Mouse (Mus musculus): ENCODE results near the gene Lrrc4c. TPM values are rescaled to one million over a fixed set of nuclear protein-coding genes. Genes with fewer than 3 reads are reported as not detected.

Lrrc4c gene
- polyA plus RNA-seq, 1 experiment = not detected

DNA sequence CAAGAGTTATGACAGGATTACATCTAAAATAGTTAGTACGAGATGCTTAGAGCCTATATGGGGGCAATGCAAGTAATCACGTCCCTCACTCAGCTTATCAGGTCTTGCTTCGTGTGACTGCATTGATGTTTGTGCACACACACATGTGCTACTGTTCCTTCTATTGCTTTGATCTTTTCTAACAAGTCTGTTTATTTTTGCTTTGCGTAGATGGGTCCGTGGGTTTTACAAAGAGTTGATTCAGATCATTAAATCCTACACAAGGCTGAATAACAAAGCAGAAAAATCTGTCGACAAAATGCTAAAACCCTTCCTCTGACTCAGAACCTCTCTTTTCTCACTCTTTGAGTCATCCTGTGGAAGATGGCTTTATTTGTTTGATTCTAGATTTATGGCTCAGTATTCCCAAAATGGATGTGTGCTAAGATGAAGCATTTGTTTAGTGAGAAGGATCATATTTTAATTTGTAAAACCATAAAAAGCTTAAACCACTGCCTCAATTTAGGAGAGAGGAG is 300.8 kb downstream of the Lrrc4c start:
- no peak overlapping the region for H3K4me3 ChIP-seq (replicated peaks)
- no peaks in the 10 kb centered on the region for H3K36me3 ChIP-seq (replicated peaks; ENCODE audit: low read length)
- no peaks in the 10 kb centered on the region for H3K27me3 ChIP-seq (replicated peaks)
- no peaks in the 10 kb centered on the region for H3K4me1 ChIP-seq
- H3K9me3 ChIP-seq = no peaks in the 10 kb centered on the region
- no peak for TF ChIP-seq FLI1 (IDR thresholded peaks at IDR 0.05; ENCODE audit: low read length)
- TF ChIP-seq GATA1 (IDR thresholded peaks at IDR 0.05; ENCODE audit: borderline replicate concordance, low read length) = no peak

DNA sequence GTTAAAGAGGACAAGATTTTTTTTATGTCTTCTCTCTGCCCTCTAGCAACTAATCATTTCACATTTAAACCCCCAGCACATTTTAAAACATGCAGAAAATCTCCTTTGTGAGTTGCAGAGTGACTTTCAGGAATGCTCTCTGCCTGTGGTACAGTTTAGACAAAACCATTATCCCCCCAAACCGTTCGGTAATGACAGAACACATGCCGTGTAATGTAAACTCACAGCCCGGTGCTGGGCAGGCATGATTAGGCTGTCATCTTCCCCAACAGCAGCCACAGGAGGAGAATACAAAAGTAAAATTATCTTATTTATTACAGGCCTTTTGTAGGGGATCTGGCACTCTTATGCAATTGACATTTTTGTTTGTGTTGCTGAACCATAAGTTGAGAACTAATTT is 349.1 kb downstream of the Lrrc4c start:
- no peak overlapping the region for H3K4me3 ChIP-seq (replicated peaks)
- H3K9me3 ChIP-seq = no peaks in the 10 kb centered on the region
- no peaks in the 10 kb centered on the region for H3K4me1 ChIP-seq
- TF ChIP-seq GATA1 (IDR thresholded peaks at IDR 0.05; ENCODE audit: borderline replicate concordance, low read length) = no peak
- TF ChIP-seq FLI1 (IDR thresholded peaks at IDR 0.05; ENCODE audit: low read length) = no peak
- no peaks in the 10 kb centered on the region for H3K36me3 ChIP-seq (replicated peaks; ENCODE audit: low read length)
- H3K27me3 ChIP-seq (replicated peaks) = no peaks in the 10 kb centered on the region

DNA sequence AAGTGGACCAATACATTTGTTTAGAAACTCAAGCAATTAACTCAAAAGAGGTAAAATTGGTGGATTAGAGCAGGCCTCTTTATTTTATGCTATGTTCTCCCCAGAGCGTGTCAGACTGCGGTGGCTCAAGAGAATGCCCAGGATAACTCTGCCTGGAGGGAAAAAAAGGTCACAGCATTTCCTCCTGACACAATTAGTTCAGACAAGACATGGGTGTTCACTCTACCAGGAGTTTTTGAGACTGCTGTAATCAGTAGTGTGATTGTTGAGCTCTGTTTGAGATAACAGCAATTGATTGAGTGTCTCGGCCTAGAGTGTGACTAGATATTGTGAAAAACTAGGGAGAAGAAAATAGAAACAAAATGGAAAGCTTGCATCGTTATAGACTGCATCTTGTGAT is 363.8 kb downstream of the Lrrc4c start:
- Histone ChIP-seq H3K4me1 (no peaks in the 10 kb centered on the region), H3K36me3 (replicated peaks; ENCODE audit: low read length) (no peaks in the 10 kb centered on the region), H3K4me3 (replicated peaks) (no peak overlapping the region), H3K9me3 (no peaks in the 10 kb centered on the region), H3K27me3 (replicated peaks) (no peaks in the 10 kb centered on the region)
- TF ChIP-seq GATA1 (IDR thresholded peaks at IDR 0.05; ENCODE audit: borderline replicate concordance, low read length) (no peak), FLI1 (IDR thresholded peaks at IDR 0.05; ENCODE audit: low read length) (no peak)

DNA sequence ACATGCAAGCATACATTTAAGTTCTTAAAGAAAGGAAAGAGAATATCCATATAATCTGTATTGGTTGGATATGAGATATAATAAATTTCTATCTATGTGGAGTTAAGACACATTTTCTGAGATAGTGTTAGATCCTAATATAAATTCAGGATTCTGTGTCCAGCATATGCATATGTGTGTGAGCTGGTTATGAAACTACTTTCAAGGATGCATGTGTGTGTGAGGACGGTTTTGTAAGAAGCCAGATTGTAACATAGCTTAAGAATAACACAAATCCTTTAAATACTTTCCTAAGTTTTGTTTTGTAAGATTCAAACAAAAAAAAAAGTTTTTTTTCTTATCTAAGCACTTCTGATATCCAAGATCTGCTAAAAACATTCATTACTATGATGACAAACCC is 367.4 kb downstream of the Lrrc4c start:
- H3K36me3 ChIP-seq (replicated peaks; ENCODE audit: low read length) = no peaks in the 10 kb centered on the region
- TF ChIP-seq GATA1 (IDR thresholded peaks at IDR 0.05; ENCODE audit: borderline replicate concordance, low read length) (no peak), FLI1 (IDR thresholded peaks at IDR 0.05; ENCODE audit: low read length) (no peak)
- no peaks in the 10 kb centered on the region for H3K27me3 ChIP-seq (replicated peaks)
- no peaks in the 10 kb centered on the region for H3K9me3 ChIP-seq
- H3K4me1 ChIP-seq = no peaks in the 10 kb centered on the region
- no peak overlapping the region for H3K4me3 ChIP-seq (replicated peaks)

DNA sequence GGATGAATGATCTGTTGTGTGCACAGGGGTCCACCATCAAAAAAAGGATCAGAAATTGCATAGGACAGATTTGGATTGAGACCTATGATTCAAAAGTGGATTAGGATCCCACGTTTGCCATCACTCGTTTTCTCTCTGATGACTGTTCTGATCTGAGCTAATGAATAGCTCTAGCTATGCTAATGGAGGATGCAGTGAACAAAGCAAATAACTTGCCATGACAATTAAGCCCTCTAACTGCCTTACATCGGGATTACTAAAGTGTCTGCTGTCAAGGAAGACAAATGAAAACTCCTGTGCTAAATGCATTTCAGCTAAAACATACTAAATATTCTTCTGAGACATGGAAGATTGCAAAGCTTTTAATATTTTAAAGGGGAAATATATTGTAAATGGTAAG is 387.0 kb downstream of the Lrrc4c start:
- H3K9me3 ChIP-seq = no peaks in the 10 kb centered on the region
- H3K36me3 ChIP-seq (replicated peaks; ENCODE audit: low read length) = no peaks in the 10 kb centered on the region
- H3K27me3 ChIP-seq (replicated peaks) = no peaks in the 10 kb centered on the region
- H3K4me1 ChIP-seq = no peaks in the 10 kb centered on the region
- TF ChIP-seq FLI1 (IDR thresholded peaks at IDR 0.05; ENCODE audit: low read length) = no peak
- TF ChIP-seq GATA1 (IDR thresholded peaks at IDR 0.05; ENCODE audit: borderline replicate concordance, low read length) = no peak
- H3K4me3 ChIP-seq (replicated peaks) = no peak overlapping the region

DNA sequence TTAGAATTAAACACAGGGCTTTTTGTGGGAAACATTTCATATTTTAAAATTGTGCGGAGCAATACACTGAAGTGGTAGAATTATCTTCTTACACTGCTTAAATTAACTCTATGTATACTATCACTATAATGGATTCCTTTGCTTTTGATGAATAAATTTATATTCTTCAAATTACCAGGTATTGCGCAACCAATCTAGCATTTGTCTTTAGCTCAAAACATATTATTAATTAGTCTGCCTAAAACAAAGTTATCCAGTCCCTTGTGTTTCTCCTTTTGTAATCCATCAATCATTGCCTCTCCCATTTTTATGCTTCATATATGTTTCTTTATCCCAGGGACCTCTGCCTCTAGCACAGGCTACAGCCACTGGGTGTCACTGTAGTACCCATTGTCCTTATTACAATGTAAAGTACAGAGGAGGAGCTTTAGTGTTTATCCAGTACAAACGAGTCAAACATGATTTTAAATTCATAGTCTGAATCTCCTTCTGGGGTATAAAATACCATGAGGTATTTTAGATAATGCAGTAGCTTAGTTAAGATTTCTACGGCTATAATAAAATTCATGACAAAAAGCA is 389.9 kb downstream of the Lrrc4c start:
- Histone ChIP-seq H3K27me3 (replicated peaks) (no peaks in the 10 kb centered on the region), H3K9me3 (no peaks in the 10 kb centered on the region), H3K4me1 (no peaks in the 10 kb centered on the region), H3K36me3 (replicated peaks; ENCODE audit: low read length) (no peaks in the 10 kb centered on the region), H3K4me3 (replicated peaks) (no peak overlapping the region)
- no peak for TF ChIP-seq GATA1 (IDR thresholded peaks at IDR 0.05; ENCODE audit: borderline replicate concordance, low read length)
- TF ChIP-seq FLI1 (IDR thresholded peaks at IDR 0.05; ENCODE audit: low read length) = no peak

DNA sequence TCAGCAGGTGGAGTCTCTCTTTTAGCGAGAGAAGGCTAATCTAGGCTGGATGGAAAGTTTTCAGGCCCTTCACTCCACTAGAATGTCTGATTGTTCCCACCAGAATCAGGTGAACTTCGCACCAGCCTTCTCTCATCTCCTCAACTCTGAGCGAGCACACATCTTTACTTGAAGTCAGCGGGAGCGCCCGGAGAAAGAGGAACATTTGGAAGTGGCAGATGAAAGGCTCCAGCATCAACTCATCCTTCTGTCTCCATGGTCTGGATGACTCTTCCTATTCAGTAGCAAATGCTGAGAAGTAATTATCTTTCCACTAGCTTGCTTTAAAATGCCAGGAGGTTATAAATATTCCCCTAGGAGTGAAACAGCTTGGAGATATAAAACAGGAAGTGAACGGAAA is 396.6 kb downstream of the Lrrc4c start:
- Histone ChIP-seq H3K36me3 (replicated peaks; ENCODE audit: low read length) (no peaks in the 10 kb centered on the region), H3K9me3 (no peaks in the 10 kb centered on the region), H3K4me1 (no peaks in the 10 kb centered on the region), H3K4me3 (replicated peaks) (no peak overlapping the region), H3K27me3 (replicated peaks) (no peaks in the 10 kb centered on the region)
- TF ChIP-seq GATA1 (IDR thresholded peaks at IDR 0.05; ENCODE audit: borderline replicate concordance, low read length) = no peak
- no peak for TF ChIP-seq FLI1 (IDR thresholded peaks at IDR 0.05; ENCODE audit: low read length)

DNA sequence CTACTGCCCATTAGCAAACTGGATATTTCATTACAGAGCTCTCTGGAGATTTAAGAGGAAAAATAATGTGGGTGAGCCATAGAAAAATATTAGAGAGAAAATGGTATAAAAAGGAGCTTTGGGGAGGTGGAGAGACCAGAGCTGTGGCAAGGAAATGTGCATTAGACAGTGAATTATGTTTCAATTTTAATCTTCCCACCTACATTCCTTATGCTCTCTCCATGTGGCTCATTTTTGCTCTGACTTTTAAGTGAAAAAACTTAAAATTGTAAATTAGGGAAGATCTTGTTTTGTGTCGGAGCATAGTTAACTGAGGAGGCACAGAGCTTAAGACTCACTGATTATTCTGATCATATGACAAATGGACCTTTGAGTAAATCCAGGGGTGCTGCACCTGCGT is 399.4 kb downstream of the Lrrc4c start:
- Histone ChIP-seq H3K4me1 (no peaks in the 10 kb centered on the region), H3K27me3 (replicated peaks) (no peaks in the 10 kb centered on the region), H3K4me3 (replicated peaks) (no peak overlapping the region), H3K36me3 (replicated peaks; ENCODE audit: low read length) (no peaks in the 10 kb centered on the region), H3K9me3 (no peaks in the 10 kb centered on the region)
- no peak for TF ChIP-seq FLI1 (IDR thresholded peaks at IDR 0.05; ENCODE audit: low read length)
- no peak for TF ChIP-seq GATA1 (IDR thresholded peaks at IDR 0.05; ENCODE audit: borderline replicate concordance, low read length)

DNA sequence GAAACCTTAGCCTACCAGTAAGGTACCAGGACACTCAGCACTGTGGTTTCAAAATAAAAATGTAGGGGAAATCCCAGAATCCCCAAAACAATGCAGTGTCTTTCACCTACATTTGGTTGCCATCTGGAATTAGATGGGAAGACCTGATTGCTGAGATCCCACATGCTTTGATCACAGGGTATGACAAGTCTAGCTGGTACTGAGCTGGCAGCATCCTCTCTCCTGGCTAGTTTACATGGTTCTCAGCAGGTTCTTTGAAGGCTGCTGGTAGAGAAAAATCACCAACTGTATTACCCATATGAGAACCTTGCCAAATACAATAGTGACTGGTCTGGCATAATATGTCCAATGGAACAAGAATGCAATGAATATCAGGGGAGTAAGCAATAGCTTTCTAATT is 405.4 kb downstream of the Lrrc4c start:
- no peaks in the 10 kb centered on the region for H3K4me1 ChIP-seq
- no peak overlapping the region for H3K4me3 ChIP-seq (replicated peaks)
- no peaks in the 10 kb centered on the region for H3K36me3 ChIP-seq (replicated peaks; ENCODE audit: low read length)
- no peaks in the 10 kb centered on the region for H3K27me3 ChIP-seq (replicated peaks)
- no peaks in the 10 kb centered on the region for H3K9me3 ChIP-seq
- TF ChIP-seq FLI1 (IDR thresholded peaks at IDR 0.05; ENCODE audit: low read length) (no peak), GATA1 (IDR thresholded peaks at IDR 0.05; ENCODE audit: borderline replicate concordance, low read length) (no peak)

DNA sequence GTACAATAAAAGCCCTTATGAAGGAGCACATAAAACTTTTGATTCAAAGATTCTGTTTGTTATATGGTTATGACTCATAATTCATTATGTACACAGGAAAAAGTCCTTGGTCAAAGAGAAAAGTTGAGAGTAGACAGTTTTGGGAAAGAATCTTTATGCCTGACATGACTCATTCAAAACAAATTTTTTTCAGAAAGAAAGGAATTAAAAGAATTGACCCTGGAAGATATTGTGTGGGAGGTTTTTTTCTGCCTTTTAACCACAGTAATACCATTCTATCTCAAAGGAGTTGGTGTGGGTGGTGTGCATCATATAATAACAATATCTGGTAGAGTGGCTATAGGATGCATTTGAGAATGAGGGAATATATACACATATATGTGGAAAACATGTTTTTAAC is 418.1 kb downstream of the Lrrc4c start:
- H3K27me3 ChIP-seq (replicated peaks) = no peaks in the 10 kb centered on the region
- H3K9me3 ChIP-seq = no peaks in the 10 kb centered on the region
- H3K36me3 ChIP-seq (replicated peaks; ENCODE audit: low read length) = no peaks in the 10 kb centered on the region
- H3K4me3 ChIP-seq (replicated peaks) = no peak overlapping the region
- no peak for TF ChIP-seq GATA1 (IDR thresholded peaks at IDR 0.05; ENCODE audit: borderline replicate concordance, low read length)
- TF ChIP-seq FLI1 (IDR thresholded peaks at IDR 0.05; ENCODE audit: low read length) = no peak
- H3K4me1 ChIP-seq = no peaks in the 10 kb centered on the region

DNA sequence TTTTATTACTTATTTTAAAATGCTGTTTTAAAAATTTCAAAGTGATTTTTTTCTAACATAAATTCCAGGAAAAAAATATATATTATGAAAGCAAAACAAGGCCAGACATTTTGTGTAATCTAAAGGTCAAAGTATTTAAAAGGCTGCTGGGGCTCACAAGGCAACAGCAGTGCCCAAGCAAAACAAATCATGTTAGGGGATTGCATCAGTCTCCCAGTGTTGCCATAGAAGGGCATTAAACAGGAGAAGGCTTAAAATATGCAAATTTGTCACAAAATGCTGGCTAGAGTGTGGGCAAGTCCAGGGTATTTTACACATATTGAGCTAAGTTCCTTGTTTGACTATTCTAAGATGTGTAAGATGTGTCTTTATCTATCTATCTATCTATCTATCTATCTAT is 437.1 kb downstream of the Lrrc4c start:
- Histone ChIP-seq H3K9me3 (no peaks in the 10 kb centered on the region), H3K4me1 (no peaks in the 10 kb centered on the region), H3K4me3 (replicated peaks) (no peak overlapping the region), H3K36me3 (replicated peaks; ENCODE audit: low read length) (no peaks in the 10 kb centered on the region), H3K27me3 (replicated peaks) (no peaks in the 10 kb centered on the region)
- TF ChIP-seq GATA1 (IDR thresholded peaks at IDR 0.05; ENCODE audit: borderline replicate concordance, low read length) = no peak
- TF ChIP-seq FLI1 (IDR thresholded peaks at IDR 0.05; ENCODE audit: low read length) = no peak
